Mouse (Mus musculus) erythroblast, embryonic 14.5 days (primary cell): ENCODE results near the gene Yrdc. TPM values are rescaled to one million over a fixed set of nuclear protein-coding genes. Genes with fewer than 3 reads are reported as not detected.

ENCODE experiments used
- H3K27me3 ChIP-seq: 2 replicates; pipeline ENCODE4 v1.6.1; 2012; ENCODE audit warnings: inconsistent platforms; ENCODE audit not compliant: control insufficient read depth
- H3K36me3 ChIP-seq: 2 replicates; pipeline ENCODE4 v1.6.1; 2012; ENCODE audit warnings: mild to moderate bottlenecking, inconsistent platforms; ENCODE audit not compliant: control insufficient read depth
- H3K4me1 ChIP-seq: 2 replicates; pipeline ENCODE4 v1.6.1; 2012; ENCODE audit warnings: inconsistent platforms; ENCODE audit not compliant: control insufficient read depth
- H3K4me3 ChIP-seq: replicated peaks from 2 replicates; pipeline ENCODE3; 2012; ENCODE audit warnings: moderate library complexity, mild to moderate bottlenecking, inconsistent platforms
- H3K9me3 ChIP-seq: 2 replicates; pipeline ENCODE4 v1.6.1; 2012; ENCODE audit warnings: low read length, inconsistent platforms, mixed read lengths; ENCODE audit not compliant: control insufficient read depth
- GATA1 ChIP-seq: IDR thresholded peaks from 2 replicates; pipeline ENCODE4 v1.6.1; 2012; ENCODE audit warnings: low read length, inconsistent platforms, mixed read lengths
- TAL1 ChIP-seq: IDR thresholded peaks from 3 replicates; pipeline ENCODE4 v1.6.1; 2012; ENCODE audit warnings: low read length, inconsistent platforms, mixed read lengths
- polyA plus RNA-seq: library from polyadenylated mRNA; stranded (reverse); fragments of >175 nt; gene quantifications from 2 replicates; pipeline ENCODE4 v1.2.3, GENCODE M21; 2012

The Yrdc gene
- polyA plus RNA-seq, 1 experiment = 1.0 TPM

GRCm38 (mm10) chr4:124843493-124843892 is 7.0 kb upstream of the Yrdc start:
- TF ChIP-seq TAL1 = no peak
- TF ChIP-seq GATA1 = no peak
- Histone ChIP-seq H3K36me3 (peaks cover 89% of the 10 kb centered on the region), H3K4me1 (peaks cover 12% of the 10 kb centered on the region), H3K9me3 (peaks cover 4% of the 10 kb centered on the region; the same call in 1 of the 2 replicates), H3K4me3 (no peak overlapping the region), H3K27me3 (no peaks in the 10 kb centered on the region)

- no peaks in the 10 kb centered on the region for H3K9me3 ChIP-seq
- TF ChIP-seq GATA1 = peak; percentile 39
- TF ChIP-seq TAL1 = peak; percentile 57
- H3K4me3 ChIP-seq = no peak overlapping the region
- peaks cover 58% of the 10 kb centered on the region for H3K36me3 ChIP-seq
- H3K4me1 ChIP-seq = peaks cover 35% of the 10 kb centered on the region
- H3K27me3 ChIP-seq = no peaks in the 10 kb centered on the region
These were observed 2.9 kb upstream of the Yrdc start for GRCm38 (mm10) chr4:124847573-124847972.

- no peak for TF ChIP-seq GATA1
- TF ChIP-seq TAL1 = no peak
- peaks cover 37% of the 10 kb centered on the region for H3K4me1 ChIP-seq
- H3K36me3 ChIP-seq = peaks cover 59% of the 10 kb centered on the region
- no peaks in the 10 kb centered on the region for H3K9me3 ChIP-seq
- peak overlapping the region; percentile 94 for H3K4me3 ChIP-seq
- no peaks in the 10 kb centered on the region for H3K27me3 ChIP-seq
These were observed 733 bp upstream of the Yrdc start for GRCm38 (mm10) chr4:124849631-124850260.

DNA sequence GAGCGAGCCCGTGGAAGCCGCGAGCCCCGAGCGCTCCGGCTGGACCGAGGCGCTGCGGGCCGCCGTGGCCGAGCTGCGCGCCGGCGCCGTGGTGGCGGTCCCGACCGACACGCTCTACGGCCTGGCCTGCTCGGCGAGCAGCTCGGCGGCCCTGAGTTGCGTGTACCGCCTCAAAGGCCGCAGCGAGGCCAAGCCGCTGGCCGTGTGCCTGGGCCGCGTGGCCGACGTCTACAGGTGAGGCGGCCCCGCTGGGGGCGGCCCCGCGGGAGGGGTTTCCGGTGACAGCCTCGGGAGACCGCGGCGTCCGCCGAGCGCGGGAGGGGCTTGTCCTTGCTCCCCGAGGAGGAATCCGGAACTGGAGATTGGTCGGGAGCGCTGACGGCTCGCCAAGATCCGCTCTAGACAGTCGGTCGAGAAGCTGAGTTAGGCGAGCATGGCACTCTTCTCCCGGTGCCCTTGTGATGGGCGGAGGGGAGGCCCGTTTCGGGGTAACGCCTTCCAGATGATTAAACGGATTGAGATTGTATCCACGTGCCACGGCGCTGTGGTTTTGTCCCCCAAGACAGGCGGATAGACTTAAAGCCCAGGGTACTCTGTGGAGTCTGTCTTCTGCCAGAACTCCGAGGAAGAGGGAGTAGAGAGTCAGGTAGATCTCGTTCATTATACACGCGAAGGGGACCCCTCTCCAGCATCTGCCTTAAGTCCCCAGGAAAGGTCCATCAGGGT is 617 bp downstream of the Yrdc start, which contains the start of gene 1110065P20Rik:
1110065P20Rik (minus strand) TSS at position 264 of the 726 bp plus-strand sequence.
- Histone ChIP-seq H3K36me3 (peaks cover 60% of the 10 kb centered on the region), H3K4me3 (peak within 1 kb of the TSS; percentile 94), H3K9me3 (no peaks in the 10 kb centered on the region), H3K27me3 (no peaks in the 10 kb centered on the region), H3K4me1 (peaks cover 37% of the 10 kb centered on the region)
- TF ChIP-seq TAL1 = no peak
- TF ChIP-seq GATA1 = no peak

DNA sequence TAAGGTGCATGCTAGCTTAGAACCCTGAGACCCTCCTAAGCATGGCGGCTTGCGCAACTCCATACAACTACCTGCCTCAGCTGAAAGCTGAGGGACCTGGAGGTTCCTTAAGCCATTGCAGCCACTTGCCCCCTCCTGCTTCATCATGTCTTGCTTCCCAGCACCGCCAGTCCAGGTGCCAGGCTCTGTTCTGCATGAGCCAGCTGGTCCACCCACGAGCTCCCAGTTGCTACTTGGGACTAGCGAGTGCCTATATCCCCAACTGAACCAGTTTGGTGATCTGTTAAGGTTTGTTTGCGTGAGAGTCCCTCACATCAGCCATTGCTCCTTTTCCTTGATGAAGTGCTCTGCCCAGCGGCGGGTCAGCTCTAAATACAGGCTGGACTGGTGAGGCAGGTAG is 5.8 kb downstream of the Yrdc start:
- H3K36me3 ChIP-seq = peaks cover 55% of the 10 kb centered on the region
- no peak overlapping the region for H3K4me3 ChIP-seq
- TF ChIP-seq GATA1 (no peak), TAL1 (no peak)
- peaks cover 14% of the 10 kb centered on the region for H3K27me3 ChIP-seq
- H3K4me1 ChIP-seq = peaks cover 14% of the 10 kb centered on the region
- no peaks in the 10 kb centered on the region for H3K9me3 ChIP-seq

DNA sequence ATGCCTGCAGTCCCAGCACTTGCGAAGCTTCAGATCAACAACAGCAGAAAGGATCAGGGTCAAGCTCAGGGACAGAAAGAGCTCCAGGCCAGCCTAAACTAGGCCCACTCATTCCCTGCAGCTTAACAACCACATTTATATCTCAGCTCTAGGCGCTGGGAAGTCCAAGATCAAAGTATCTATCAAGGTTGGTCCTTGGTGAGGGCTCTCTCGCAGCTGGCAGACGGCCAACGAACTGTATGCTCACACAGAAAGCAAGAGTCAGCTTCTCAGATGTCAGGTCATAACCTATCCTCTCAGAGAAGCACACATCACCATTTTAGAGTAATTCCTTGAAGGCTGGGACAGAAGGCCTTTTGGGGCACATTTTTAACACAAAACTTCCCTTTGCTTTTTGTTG is 7.9 kb downstream of the Yrdc start:
- Histone ChIP-seq H3K36me3 (peaks cover 40% of the 10 kb centered on the region), H3K4me1 (peaks cover 2% of the 10 kb centered on the region; the same call in 1 of the 2 replicates), H3K27me3 (peaks cover 35% of the 10 kb centered on the region), H3K4me3 (no peak overlapping the region), H3K9me3 (no peaks in the 10 kb centered on the region)
- TF ChIP-seq TAL1 = no peak
- TF ChIP-seq GATA1 = no peak

GRCm38 (mm10) chr4:124860446-124860845 is 10.0 kb downstream of the Yrdc start:
- Histone ChIP-seq H3K36me3 (peaks cover 20% of the 10 kb centered on the region), H3K9me3 (no peaks in the 10 kb centered on the region), H3K4me1 (peaks cover 2% of the 10 kb centered on the region; the same call in 1 of the 2 replicates), H3K27me3 (peaks cover 45% of the 10 kb centered on the region), H3K4me3 (no peak overlapping the region)
- TF ChIP-seq GATA1 = no peak
- TF ChIP-seq TAL1 = no peak

DNA sequence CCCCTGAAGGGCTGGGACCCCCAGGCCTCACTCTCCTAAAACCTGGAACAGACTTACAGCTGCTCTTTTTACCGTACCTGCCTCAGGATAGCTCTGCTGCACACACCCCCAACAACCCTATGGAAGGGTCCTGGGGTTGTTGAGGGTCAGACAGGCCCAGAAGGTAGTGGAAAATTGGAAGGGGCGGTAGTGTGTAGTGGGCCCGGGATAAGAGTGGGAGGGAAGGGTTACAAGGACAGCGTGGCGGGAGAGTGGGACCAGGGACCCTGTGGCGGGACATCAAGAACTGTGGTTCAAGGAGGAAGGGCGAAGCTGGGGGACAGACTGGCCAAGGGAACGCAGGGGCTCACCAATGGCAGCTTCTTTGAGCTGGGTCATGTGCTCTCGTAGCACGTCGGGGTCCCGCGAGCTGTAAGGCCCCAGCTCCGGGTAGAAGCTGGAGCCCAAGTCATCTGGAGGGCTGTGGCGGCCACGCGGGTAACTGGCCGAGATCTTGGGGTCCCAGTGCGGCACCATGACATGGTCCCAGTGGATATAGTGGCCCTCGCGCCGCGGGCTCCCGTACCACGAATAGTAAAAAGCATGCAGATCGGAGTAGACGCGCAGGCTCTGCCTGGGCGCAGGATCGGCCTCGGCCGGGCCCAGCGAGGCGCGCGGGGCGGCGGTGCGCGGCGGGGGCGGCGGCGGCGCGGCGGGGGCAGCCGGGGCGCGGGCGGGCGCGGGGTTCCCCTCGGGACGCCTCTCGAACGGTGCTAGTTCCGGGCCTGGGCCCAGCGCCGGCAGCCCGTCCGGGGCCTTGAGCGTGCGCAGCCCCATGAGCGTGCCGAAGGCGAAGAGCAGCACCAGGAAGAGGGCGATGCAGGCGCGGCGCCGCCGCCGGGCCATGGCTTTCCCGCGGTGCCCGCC is 11.1 kb downstream of the Yrdc start, which contains the start of gene Maneal:
Maneal (minus strand) TSS at position 889 of the 906 bp plus-strand sequence.
- Histone ChIP-seq H3K9me3 (no peaks in the 10 kb centered on the region), H3K4me1 (peaks cover 2% of the 10 kb centered on the region; the same call in 1 of the 2 replicates), H3K27me3 (peaks cover 45% of the 10 kb centered on the region), H3K4me3 (no peak within 1 kb of the TSS), H3K36me3 (peaks cover 9% of the 10 kb centered on the region)
- TF ChIP-seq TAL1 (no peak), GATA1 (no peak)

DNA sequence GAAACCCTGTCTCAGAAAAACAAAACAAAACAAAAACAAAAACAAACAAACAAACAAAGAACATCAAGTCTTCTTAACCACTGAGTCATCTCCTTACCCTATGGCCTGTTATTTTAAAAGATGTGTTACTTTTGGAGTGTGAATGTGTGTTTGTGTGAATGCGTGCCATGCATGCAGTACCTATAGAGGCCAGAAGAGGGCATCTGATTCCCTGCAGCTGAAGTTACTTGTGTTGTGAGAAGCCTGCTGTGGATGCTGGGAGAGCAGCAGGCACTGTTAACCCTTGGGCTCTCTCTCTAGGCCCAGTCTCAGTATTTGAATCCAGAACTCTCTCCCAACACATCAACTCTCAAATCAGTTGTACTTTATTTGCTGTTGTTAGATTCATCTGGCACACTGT is 22.2 kb downstream of the Yrdc start:
- TF ChIP-seq TAL1 = no peak
- H3K4me3 ChIP-seq = no peak overlapping the region

More for the DNA sequence above, 22.2 kb downstream of the Yrdc start:
- no peaks in the 10 kb centered on the region for H3K36me3 ChIP-seq
- no peaks in the 10 kb centered on the region for H3K4me1 ChIP-seq
- peaks cover 13% of the 10 kb centered on the region for H3K9me3 ChIP-seq
- no peaks in the 10 kb centered on the region for H3K27me3 ChIP-seq
